ENCODE assay signal across 10 mouse cellular contexts in the genomic region with DNA sequence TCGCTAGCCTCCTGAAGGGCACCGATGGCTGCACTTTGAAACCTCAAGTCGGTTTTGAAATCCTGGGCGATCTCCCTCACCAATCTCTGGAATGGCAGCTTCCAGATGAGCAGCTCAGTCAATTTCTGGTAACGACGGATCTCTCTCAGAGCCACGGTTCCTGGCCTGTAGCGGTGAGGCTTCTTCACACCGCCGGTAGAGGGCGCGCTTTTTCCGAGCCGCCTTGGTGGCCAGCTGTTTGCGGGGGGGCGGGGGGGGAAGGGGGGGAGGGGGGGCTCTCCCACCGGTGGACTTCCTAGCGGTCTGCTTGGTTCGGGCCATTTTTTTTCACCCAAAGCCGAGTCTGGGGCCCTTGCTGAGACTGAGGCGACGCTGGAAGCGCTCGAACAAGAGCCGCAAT. TPM values are rescaled to one million over a fixed set of nuclear protein-coding genes. Genes with fewer than 3 reads are reported as not detected.
DNase-seq lines count a peak whose midpoint lies in the region; ATAC-seq and TF ChIP-seq lines count a peak whose summit lies in the region.
"Not testable (repeated sequence)": the region's sequence is repeated elsewhere in the genome, so short reads cannot be mapped to it uniquely, and the experiment has no call there.
"Had no signal": no experiment of that assay in that cellular context is flagged by ENCODE, and none has a peak within 500 bp of the region (broad histone marks: within the 10 kb centered on the region; RNA-seq: fewer than 3 reads in every experiment).

No protein-coding gene starts in this region.

- peak; percentile 41 for TF ChIP-seq CTCF in hindbrain, postnatal 0 days (IDR thresholded peaks at IDR 0.05; ENCODE audit: low read depth)

- not testable (repeated sequence) for H3K4me1 ChIP-seq in embryonic facial prominence, embryonic 10.5 days; hindbrain, postnatal 0 days (ENCODE audit: insufficient read depth, low read length); limb, embryonic 13.5 days

- H3K27me3 ChIP-seq in embryonic facial prominence, embryonic 10.5 days (replicated peaks; ENCODE audit: low read depth, poor library complexity, severe bottlenecking), result peaks cover 19% of the 10 kb centered on the region
- H3K27me3 ChIP-seq in hindbrain, postnatal 0 days (ENCODE audit: insufficient read depth, low read length); limb, embryonic 13.5 days: not testable (repeated sequence)

- ATAC-seq in hindbrain, postnatal 0 days; limb, embryonic 13.5 days (ENCODE audit: low FRiP score, low read depth): not testable (repeated sequence)

- H3K36me3 ChIP-seq in embryonic facial prominence, embryonic 10.5 days (replicated peaks); hindbrain, postnatal 0 days (ENCODE audit: insufficient read depth, low read length); limb, embryonic 13.5 days: not testable (repeated sequence)

- not testable (repeated sequence) for H3K9ac ChIP-seq in hindbrain, postnatal 0 days (replicated peaks; ENCODE audit: low read length); limb, embryonic 13.5 days

- 11% methylated on average over 25 of the region's 25 CpGs for WGBS in embryonic facial prominence, embryonic 10.5 days
- WGBS in hindbrain, postnatal 0 days, result 15% methylated on average over 22 of the region's 25 CpGs
- WGBS in limb, embryonic 13.5 days, result 17% methylated on average over 22 of the region's 25 CpGs

- not testable (repeated sequence) for H3K9me3 ChIP-seq in embryonic facial prominence, embryonic 10.5 days; hindbrain, postnatal 0 days (ENCODE audit: low read length); limb, embryonic 13.5 days

- peak; percentile 11 to 58 for DNase-seq in adrenal gland, adult (ENCODE audit: inconsistent age in 2 of 2, low spot score in 1 of 2)
- DNase-seq in embryonic facial prominence, embryonic 10.5 days (ENCODE audit: low spot score), result peak; percentile 61
- DNase-seq in gastrocnemius, postnatal 14 days, result peak; percentile 21
- DNase-seq in hindbrain, postnatal 0 days (ENCODE audit: low spot score), result peak; percentile 30
- DNase-seq in lung, postnatal 14 days, result peak; percentile 28
- peak; percentile 28 for DNase-seq in right cerebral cortex, postnatal 14 days
- peak; percentile 18 for DNase-seq in urinary bladder, postnatal 25 days (ENCODE audit: low spot score)

- H3K4me2 ChIP-seq in hindbrain, postnatal 0 days (ENCODE audit: low read depth, low read length), result not testable (repeated sequence)
- H3K4me2 ChIP-seq in limb, embryonic 13.5 days (replicated peaks), result peak overlapping the region; percentile 37; the same call in 1 of the 2 replicates

- not testable (repeated sequence) for H3K27ac ChIP-seq in embryonic facial prominence, embryonic 10.5 days (replicated peaks); hindbrain, postnatal 0 days; limb, embryonic 13.5 days

- intact Hi-C loops in gastrocnemius, postnatal 14 days (cut with DNase I; ENCODE audit: low total_unique reads), result not testable (repeated sequence)

- peak overlapping the region; percentile 40; the same call in 1 of the 2 replicates for H3K4me3 ChIP-seq in embryonic facial prominence, embryonic 10.5 days
- not testable (repeated sequence) for H3K4me3 ChIP-seq in hindbrain, postnatal 0 days (ENCODE audit: low read length); limb, embryonic 13.5 days

RNA-seq across cellular contexts. Expression of gene Ppm1j, which starts 28.0 kb away (rescaled TPM):
- polyA plus RNA-seq in embryonic facial prominence, embryonic 10.5 days (2016; fragmentation: Nextera tagmentation; extraction: Ambion mirVana), result 1.3 and 2.3 TPM in 2 replicates
- total RNA-seq in gastrocnemius, postnatal 14 days (2021), result 10 to 100 TPM; 34.7 to 37.9 TPM
- total RNA-seq in hindbrain, postnatal 0 days (2014; rRNA removed), result 0.36 and 0.58 TPM in 2 replicates
- 0.99 and 1.9 TPM in 2 replicates for polyA plus RNA-seq in hindbrain, postnatal 0 days (2015; fragmentation: Nextera tagmentation; extraction: Ambion mirVana)
- polyA plus RNA-seq in limb, embryonic 13.5 days (2015; fragmentation: Nextera tagmentation; extraction: Ambion mirVana), result 2.8 and 3.4 TPM in 2 replicates

RNA-seq across cellular contexts. Expression of gene Fam19a3, which starts 28.8 kb away (rescaled TPM):
- polyA plus RNA-seq in embryonic facial prominence, embryonic 10.5 days (2016; fragmentation: Nextera tagmentation; extraction: Ambion mirVana), result 0.04 and 0.10 TPM in 2 replicates
- 1 to 10 TPM; 3.2 to 4.0 TPM for total RNA-seq in gastrocnemius, postnatal 14 days (2021)
- 0.21 TPM in 1 of 2 replicates, not detected in the other for total RNA-seq in hindbrain, postnatal 0 days (2014; rRNA removed)
- not detected in 2 replicates for polyA plus RNA-seq in hindbrain, postnatal 0 days (2015; fragmentation: Nextera tagmentation; extraction: Ambion mirVana)
- polyA plus RNA-seq in limb, embryonic 13.5 days (2015; fragmentation: Nextera tagmentation; extraction: Ambion mirVana), result 0.23 and 0.26 TPM in 2 replicates
- total RNA-seq: left cerebral cortex, postnatal 14 days had no signal
- polyA plus RNA-seq: midbrain, embryonic 16.5 days had no signal

RNA-seq across cellular contexts. Expression of gene Rhoc, which starts 35.3 kb away (rescaled TPM):
- 120 and 121 TPM in 2 replicates for polyA plus RNA-seq in embryonic facial prominence, embryonic 10.5 days (2016; fragmentation: Nextera tagmentation; extraction: Ambion mirVana)
- total RNA-seq in gastrocnemius, postnatal 14 days (2021), result 10 to 100 TPM; 59.8 to 78.3 TPM
- total RNA-seq in hindbrain, postnatal 0 days (2014; rRNA removed), result 49.9 and 63.4 TPM in 2 replicates
- 54.8 and 55.7 TPM in 2 replicates for polyA plus RNA-seq in hindbrain, postnatal 0 days (2015; fragmentation: Nextera tagmentation; extraction: Ambion mirVana)
- 196 and 197 TPM in 2 replicates for polyA plus RNA-seq in limb, embryonic 13.5 days (2015; fragmentation: Nextera tagmentation; extraction: Ambion mirVana)
